Mouse (Mus musculus) bone marrow, adult 2 months (tissue): ENCODE data around the gene Ttc4. TPM values are rescaled to one million over a fixed set of nuclear protein-coding genes. Genes with fewer than 3 reads are reported as not detected.

Source experiments
- H3K27ac ChIP-seq: fragments of 200-500 bp; 2 replicates; pipeline ENCODE4 v1.5.1; 2012; ENCODE audit warnings: low read depth, mild to moderate bottlenecking, control low read depth, inconsistent platforms, low read length; ENCODE audit not compliant: control insufficient read depth, poor library complexity, insufficient read depth
- H3K4me1 ChIP-seq: fragments of 200-500 bp; 2 replicates; pipeline ENCODE4 v1.6.1; 2011; ENCODE audit warnings: low read length; ENCODE audit not compliant: control insufficient read depth, insufficient read depth
- H3K4me3 ChIP-seq: fragments of 200-500 bp; replicated peaks from 2 replicates; pipeline ENCODE3; 2011; ENCODE audit warnings: mild to moderate bottlenecking, low read depth, low read length, control low read depth; ENCODE audit not compliant: control insufficient read depth
- CTCF ChIP-seq: fragments of 200-500 bp; IDR thresholded peaks from 2 replicates; pipeline ENCODE4 v1.5.1; 2011; ENCODE audit warnings: low read length, control low read depth; ENCODE audit not compliant: control insufficient read depth, insufficient read depth
- POLR2A ChIP-seq: fragments of 200-500 bp; IDR thresholded peaks from 2 replicates; pipeline ENCODE4 v1.6.1; 2011; ENCODE audit warnings: low read depth, mild to moderate bottlenecking, control low read depth, low read length, borderline replicate concordance; ENCODE audit not compliant: control insufficient read depth
- WGBS: fragments of 180-500 bp; shearing (Covaris S2); methylation state at CpG from one replicate; pipeline ENCODE4 v1.1.7; 2018; 5-methylcytosine and 5-hydroxymethylcytosine counted together
- polyA plus RNA-seq: library from polyadenylated mRNA; stranded (reverse); fragments of >200 nt; gene quantifications from 2 replicates; pipeline ENCODE4 v1.2.4, GENCODE M21; 2011; ENCODE audit warnings: low replicate concordance; ENCODE audit not compliant: missing spikeins, insufficient read depth, insufficient read length

The Ttc4 gene
- polyA plus RNA-seq, 1 experiment, result 38.1 TPM

DNA sequence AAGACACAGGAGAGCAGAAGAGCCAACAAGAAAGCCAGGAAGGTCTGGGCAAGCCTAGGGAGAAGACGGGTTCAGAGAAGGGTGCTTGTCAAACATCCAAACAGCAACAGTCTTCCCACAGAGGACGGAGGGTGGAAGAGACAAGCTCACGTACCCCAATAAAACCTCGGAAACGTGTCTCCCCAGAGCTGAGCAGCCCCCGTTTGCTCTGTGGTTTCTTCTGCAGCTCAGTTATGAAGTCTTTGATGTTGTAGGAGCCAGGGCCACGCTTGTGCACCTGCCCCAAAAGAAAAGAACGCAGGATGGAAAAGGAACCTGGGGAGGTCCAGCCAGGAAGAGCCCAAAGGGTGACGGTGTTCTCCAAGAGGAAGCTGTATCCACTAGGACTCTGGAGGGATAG is 63.9 kb downstream of the Ttc4 start:
- Histone ChIP-seq H3K4me1 (no peaks in the 10 kb centered on the region), H3K27ac (no peak overlapping the region), H3K4me3 (no peak overlapping the region)
- no peak for TF ChIP-seq POLR2A
- TF ChIP-seq CTCF, result no peak
- WGBS, result 78% methylated on average over 9 of the region's 9 CpGs

DNA sequence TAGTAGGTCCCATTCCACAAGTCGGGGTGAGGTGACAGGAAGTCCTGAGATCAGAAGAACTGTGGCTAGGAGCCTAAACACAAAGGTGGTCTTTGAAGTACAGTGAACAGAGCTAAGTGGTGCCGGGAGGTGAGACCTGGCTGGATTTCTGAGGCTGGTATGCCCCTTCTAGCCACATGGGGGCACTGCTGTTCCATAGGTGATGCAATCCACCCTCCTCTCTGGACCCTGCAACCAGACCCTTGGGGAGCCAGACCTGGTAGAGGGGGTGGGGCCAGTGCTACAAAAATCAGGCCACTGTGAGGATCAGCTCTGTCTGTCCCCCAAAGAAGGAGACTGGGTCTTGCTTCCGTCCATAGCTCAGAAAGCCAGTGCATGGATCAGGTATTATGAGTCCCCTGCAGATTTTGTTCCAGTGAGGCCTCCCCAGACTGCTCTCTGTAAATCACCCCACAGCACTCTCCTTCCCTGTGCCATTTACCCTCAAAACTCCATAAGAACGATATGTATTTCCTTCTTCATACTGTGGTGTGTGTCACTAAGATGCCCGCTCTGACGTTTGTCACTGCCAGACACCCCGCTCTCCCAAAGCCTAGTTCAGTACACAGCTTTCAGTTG is 64.5 kb downstream of the Ttc4 start:
- H3K27ac ChIP-seq, result no peak overlapping the region
- TF ChIP-seq POLR2A, result no peak
- TF ChIP-seq CTCF, result peak; percentile 83
- 51% methylated on average over 7 of the region's 7 CpGs for WGBS
- no peaks in the 10 kb centered on the region for H3K4me1 ChIP-seq
- no peak overlapping the region for H3K4me3 ChIP-seq

DNA sequence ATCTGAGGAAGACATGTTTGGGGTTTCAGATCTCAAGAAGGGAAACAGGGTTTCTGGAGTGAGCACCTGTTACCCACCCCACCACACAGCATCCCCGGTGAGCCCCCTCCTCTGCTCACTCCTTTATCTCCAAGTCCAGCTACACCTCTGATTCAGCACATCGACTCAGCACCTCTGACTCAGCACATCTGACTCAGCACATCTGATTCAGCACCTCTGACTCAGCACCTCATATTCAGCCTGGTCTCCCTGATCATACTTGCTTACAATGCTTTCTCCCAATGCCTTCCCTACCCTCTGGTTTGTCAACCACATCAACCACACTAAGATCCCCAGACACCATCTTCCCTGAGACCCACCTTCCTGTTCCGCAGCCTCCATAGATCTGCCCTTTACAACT is 65.2 kb downstream of the Ttc4 start:
- no peak overlapping the region for H3K27ac ChIP-seq
- H3K4me1 ChIP-seq, result no peaks in the 10 kb centered on the region
- no peak for TF ChIP-seq POLR2A
- TF ChIP-seq CTCF, result no peak
- 43% methylated on average over 3 of the region's 3 CpGs for WGBS
- no peak overlapping the region for H3K4me3 ChIP-seq

DNA sequence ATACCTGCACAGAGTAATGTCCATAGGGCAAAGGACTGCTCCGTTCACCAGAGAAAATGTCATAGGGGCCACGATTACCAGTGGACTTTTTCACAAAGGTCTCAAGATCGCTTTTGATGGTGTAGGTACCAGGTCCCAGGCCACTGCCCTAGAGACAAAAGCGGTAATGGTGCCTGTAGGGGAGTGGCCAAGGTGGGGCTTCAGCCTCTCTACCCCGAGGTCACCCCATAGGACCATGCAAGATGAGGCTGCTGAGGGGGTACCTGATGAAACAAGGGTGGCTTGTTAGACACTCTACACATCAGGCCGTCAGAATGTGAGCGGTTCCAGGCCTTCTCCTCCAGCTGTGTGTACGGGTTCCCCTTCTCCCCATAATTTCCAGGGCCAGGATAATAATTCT is 65.6 kb downstream of the Ttc4 start:
- no peak overlapping the region for H3K27ac ChIP-seq
- WGBS, result 73% methylated on average over 8 of the region's 8 CpGs
- TF ChIP-seq CTCF, result no peak
- no peak for TF ChIP-seq POLR2A

More for the DNA sequence above, 65.6 kb downstream of the Ttc4 start:
- H3K4me3 ChIP-seq, result no peak overlapping the region
- H3K4me1 ChIP-seq, result no peaks in the 10 kb centered on the region

Other genes starting within 250 kb of the Ttc4 start
- not detected in 2 replicates for gene Pcsk9, start 214.6 kb downstream of the Ttc4 start, polyA plus RNA-seq
- not detected in 2 replicates for gene Bsnd, start 186.7 kb downstream of the Ttc4 start, polyA plus RNA-seq
- gene Dhcr24, start 117.9 kb downstream of the Ttc4 start, polyA plus RNA-seq, result 11.9 and 23.8 TPM in 2 replicates
- not detected in 2 replicates for gene Lexm, start 61.7 kb downstream of the Ttc4 start, polyA plus RNA-seq
- not detected in 2 replicates for gene Ttc22, start 56.5 kb downstream of the Ttc4 start, polyA plus RNA-seq
- gene Pars2, start 27.9 kb downstream of the Ttc4 start, polyA plus RNA-seq, result 1.9 and 4.0 TPM in 2 replicates
- 1.1 and 4.6 TPM in 2 replicates for gene Mroh7, start 52.0 kb upstream of the Ttc4 start, polyA plus RNA-seq
- not detected in 2 replicates for gene Fam151a, start 54.9 kb upstream of the Ttc4 start, polyA plus RNA-seq
- 1.7 and 4.4 TPM in 2 replicates for gene Acot11, start 126.1 kb upstream of the Ttc4 start, polyA plus RNA-seq
- 84.3 and 112 TPM in 2 replicates for gene Ssbp3, start 231.8 kb upstream of the Ttc4 start, polyA plus RNA-seq